Mouse (Mus musculus) heart, postnatal 25 days (tissue): ENCODE data around the gene Itga7. TPM values are rescaled to one million over a fixed set of nuclear protein-coding genes. Genes with fewer than 3 reads are reported as not detected.
"Not testable (repeated sequence)": the region's sequence is repeated elsewhere in the genome, so short reads cannot be mapped to it uniquely, and the experiment has no call there.

Source experiments
- DNase-seq: peaks from one replicate; pipeline ENCODE4 v3.0.0; 2022; ENCODE audit warnings: low spot score
- intact Hi-C: fragments of 180-260 bp; cut with DNase I; formaldehyde crosslinking; loops from one replicate; pipeline ENCODE4 v1.15.1; 2025
- total RNA-seq, 2 experiments: library from RNA; stranded (reverse); gene quantifications; 2 replicates each; pipeline ENCODE4 v1.2.3; 2021

The Itga7 gene
- total RNA-seq, 2 experiments from 2014 or later, result 165 to 176 TPM

- DNase-seq, result no peak
Measured at GRCm38 (mm10) chr10:128968341-128968749, 34.7 kb downstream of the Itga7 start.

DNA sequence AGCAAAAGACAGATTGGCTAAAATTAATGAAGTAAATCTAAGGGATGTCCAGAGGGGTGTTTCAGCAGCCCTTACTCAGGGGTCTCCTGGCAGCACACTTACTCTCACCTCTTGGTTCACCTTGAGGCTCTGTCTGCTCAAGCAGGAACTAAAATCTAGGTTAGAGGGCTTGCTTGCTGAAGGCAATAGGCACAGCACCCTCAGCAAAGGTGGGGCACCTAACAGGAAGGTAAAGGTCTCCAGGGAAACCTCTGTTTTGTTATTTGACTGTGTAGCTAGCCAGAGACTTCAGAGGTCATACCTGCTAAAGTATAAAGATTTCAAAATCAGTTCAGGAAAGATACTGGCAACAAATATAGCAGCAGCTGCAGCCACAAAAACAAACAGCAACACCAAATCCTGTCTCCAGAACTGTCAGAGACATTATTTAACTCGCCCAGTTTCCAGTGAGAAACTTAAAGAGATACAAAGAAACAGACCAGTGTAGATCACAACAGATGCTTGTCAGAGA, 37.2 kb downstream of the Itga7 start:
- DNase-seq, result no peak
- intact Hi-C loops, result loop anchor here (10.0 kb wide), 1 partner anchor 126 kb away; no protein-coding TSS in a partner anchor

More at GRCm38 (mm10) chr10:128968341-128968749, 34.7 kb downstream of the Itga7 start:
- intact Hi-C loops, result no loop called here

DNA sequence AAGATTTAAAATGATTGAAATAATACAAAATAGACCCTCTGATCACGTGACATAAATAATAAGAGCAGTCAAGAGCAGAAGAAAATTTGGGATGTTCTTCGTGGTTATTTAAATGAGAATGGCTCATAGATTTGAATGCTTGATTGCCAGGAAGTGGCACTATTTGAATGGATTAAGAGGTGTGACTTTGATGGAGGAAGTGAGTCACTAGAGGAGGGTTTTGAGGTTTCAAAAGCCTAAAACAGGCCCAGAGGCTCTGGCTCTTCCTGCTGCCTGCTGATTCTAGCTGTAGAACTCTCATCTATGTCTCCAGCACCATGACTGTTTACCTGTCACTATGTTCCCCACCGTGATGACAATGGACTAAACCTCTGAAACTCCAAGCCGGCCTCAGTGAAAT, 39.2 kb downstream of the Itga7 start:
- intact Hi-C loops, result loop anchor here (10.0 kb wide), 1 partner anchor 128 kb away; no protein-coding TSS in a partner anchor
- no peak for DNase-seq

DNA sequence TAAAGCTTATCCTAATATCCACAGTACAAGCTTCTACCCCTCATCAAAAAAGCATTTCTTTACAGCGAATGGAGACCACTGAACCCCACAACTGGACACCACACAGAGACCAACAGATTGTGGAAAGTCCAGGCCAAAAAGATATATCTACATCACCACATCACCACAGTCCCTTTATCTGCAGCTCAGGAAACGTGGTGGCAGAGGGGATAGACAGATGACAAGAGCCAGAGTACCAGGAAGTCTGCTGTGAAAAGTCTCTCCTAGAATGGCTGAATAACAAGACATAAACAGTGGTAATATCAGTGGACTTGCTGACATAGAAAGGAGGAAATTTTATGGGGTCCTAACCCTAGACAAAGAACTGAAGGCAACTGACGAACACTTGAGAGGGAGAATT, 42.8 kb downstream of the Itga7 start:
- intact Hi-C loops, result loop anchor here (5.0 to 10.0 kb wide), 2 partner anchors 64 to 132 kb away; no protein-coding TSS in a partner anchor
- no peak for DNase-seq

- no peak for DNase-seq
- intact Hi-C loops, result loop anchor here (5.0 to 10.0 kb wide), 2 partner anchors 65 to 133 kb away; no protein-coding TSS in a partner anchor
Measured at GRCm38 (mm10) chr10:128977522-128978114, 44.0 kb downstream of the Itga7 start.

- intact Hi-C loops, result no loop called here
- no peak for DNase-seq
Measured at GRCm38 (mm10) chr10:128980644-128981365, 47.2 kb downstream of the Itga7 start.

- DNase-seq, intact Hi-C loops: not testable (repeated sequence)
Measured at GRCm38 (mm10) chr10:128989131-128989530, 55.5 kb downstream of the Itga7 start, which contains the start of gene Olfr9. Olfr9 (plus strand) TSS chr10:128989431.

DNA sequence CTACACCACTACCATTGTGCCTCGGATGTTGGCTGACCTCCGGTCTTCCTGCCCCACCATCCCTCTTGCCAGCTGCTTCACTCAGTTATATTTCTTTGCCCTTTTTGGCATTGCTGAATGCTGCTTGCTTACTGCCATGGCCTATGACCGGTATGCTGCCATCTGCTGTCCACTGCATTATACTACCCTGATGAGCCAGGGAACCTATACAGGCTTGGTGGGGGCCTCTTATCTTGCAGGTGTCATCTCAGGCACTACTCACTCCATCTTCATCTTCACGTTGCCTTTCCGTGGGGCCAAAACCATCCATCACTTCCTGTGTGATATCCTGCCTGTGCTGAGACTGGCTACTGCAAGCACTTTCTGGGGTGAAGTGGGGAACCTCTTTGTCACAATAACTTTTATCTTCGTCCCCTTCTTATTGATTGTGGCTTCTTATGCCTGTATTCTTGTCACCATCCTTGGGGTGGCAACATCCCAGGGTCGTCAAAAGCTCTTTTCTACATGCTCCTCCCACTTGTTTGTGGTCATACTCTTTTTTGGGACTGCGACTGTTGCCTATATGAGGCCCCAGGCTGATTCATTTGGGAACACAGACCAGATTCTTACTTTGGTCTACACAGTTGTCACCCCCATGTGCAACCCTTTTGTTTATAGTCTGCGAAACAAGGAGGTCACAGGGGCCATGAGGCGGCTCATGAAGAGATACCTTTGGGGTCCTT, 56.7 kb downstream of the Itga7 start:
- DNase-seq, intact Hi-C loops: not testable (repeated sequence)

- intact Hi-C loops, result no loop called here
- no peak for DNase-seq
Measured at GRCm38 (mm10) chr10:128990994-128991393, 57.4 kb downstream of the Itga7 start.

DNA sequence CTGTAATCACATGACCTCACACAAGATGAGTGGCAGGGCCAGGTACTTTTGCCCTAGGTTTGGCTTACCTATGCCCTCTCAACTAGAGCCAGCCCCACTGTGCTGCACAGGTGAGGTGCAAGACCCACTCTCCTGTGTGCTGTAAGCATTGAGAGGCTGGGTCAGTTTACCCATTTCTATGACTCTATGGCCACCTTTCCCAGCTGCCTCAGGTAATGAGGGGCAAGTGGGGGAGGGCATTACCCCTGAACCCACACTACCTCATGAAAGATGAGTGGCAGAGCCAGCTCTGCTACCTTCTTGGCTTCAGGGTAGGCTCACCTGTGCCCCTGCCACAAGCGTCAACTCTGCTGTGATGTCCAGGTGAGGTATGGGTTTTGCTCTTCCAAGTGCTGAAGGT, 62.2 kb downstream of the Itga7 start:
- DNase-seq, result no peak
- intact Hi-C loops, result no loop called here

DNA sequence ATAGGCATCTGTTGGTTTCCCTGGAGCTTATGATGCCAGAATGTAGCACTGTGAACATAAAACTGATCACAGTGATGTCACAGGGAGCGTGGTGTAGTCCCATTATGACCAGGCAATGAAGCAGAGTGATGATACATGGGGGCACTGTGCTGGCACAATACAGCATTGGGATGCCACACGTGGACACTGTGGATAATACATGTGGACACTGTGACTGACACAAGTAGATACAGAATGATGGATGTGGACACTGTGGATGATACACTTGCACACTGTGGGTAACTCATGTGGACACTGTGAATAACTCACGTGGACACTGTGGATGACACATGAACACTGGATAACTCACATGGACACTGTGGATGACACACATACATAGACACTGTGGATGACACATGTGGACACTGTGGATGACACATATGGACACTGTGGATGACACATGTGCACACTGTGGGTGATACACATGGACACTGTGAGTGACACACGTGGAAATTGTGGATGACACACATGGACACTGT, 63.0 kb downstream of the Itga7 start:
- intact Hi-C loops, result no loop called here
- DNase-seq, result no peak

GRCm38 (mm10) chr10:129004032-129004920, 70.7 kb downstream of the Itga7 start:
- DNase-seq, result no peak
- intact Hi-C loops, result no loop called here

Other genes starting within 250 kb of the Itga7 start
- gene Rab5b, start 237.6 kb upstream of the Itga7 start, total RNA-seq, result 10 to 100 TPM; 68.9 to 72.5 TPM
- under 1 TPM; 0.49 to 0.89 TPM for gene Pmel, start 229.6 kb upstream of the Itga7 start, total RNA-seq
- 10 to 100 TPM; 12.7 to 15.7 TPM for gene Cdk2, start 228.8 kb upstream of the Itga7 start, total RNA-seq
- 10 to 100 TPM; 11.7 to 11.9 TPM for gene Dgka, start 189.0 kb upstream of the Itga7 start, total RNA-seq
- 1 to 10 TPM; 6.8 to 8.6 TPM for gene Pym1, start 185.9 kb upstream of the Itga7 start, total RNA-seq
- 1 to 10 TPM; 3.1 to 3.2 TPM for gene Mmp19, start 142.9 kb upstream of the Itga7 start, total RNA-seq
- 10 to 100 TPM; 31.8 to 38.2 TPM for gene Dnajc14, start 129.8 kb upstream of the Itga7 start, total RNA-seq
- gene Tmem198b, start 129.4 kb upstream of the Itga7 start, total RNA-seq, result 1 to 10 TPM; 5.8 to 6.4 TPM
- gene Sarnp, start 116.5 kb upstream of the Itga7 start, total RNA-seq, result 10 to 100 TPM; 38.7 to 44.0 TPM
- 1 to 10 TPM; 7.6 to 9.2 TPM for gene Ormdl2, start 112.2 kb upstream of the Itga7 start, total RNA-seq
- 1 to 10 TPM; 2.3 to 2.6 TPM for gene Gdf11, start 42.1 kb upstream of the Itga7 start, total RNA-seq
- 100 to 1,000 TPM; 110 to 123 TPM for gene Cd63, start 32.8 kb upstream of the Itga7 start, total RNA-seq
- gene Rdh5, start 10.9 kb upstream of the Itga7 start, total RNA-seq, result 1 to 10 TPM; 5.0 to 7.9 TPM
- gene Bloc1s1, start 9.8 kb upstream of the Itga7 start, total RNA-seq, result 100 to 1,000 TPM; 183 to 185 TPM
- not detected for gene Mettl7b, start 27.2 kb downstream of the Itga7 start, total RNA-seq
- not detected for gene Olfr9, start 55.6 kb downstream of the Itga7 start, total RNA-seq
- gene Olfr763, start 77.0 kb downstream of the Itga7 start, total RNA-seq, result not detected
- not detected for gene Olfr764-ps1, start 106.1 kb downstream of the Itga7 start, total RNA-seq
- gene Olfr765, start 116.2 kb downstream of the Itga7 start, total RNA-seq, result not detected
- gene Olfr766-ps1, start 135.2 kb downstream of the Itga7 start, total RNA-seq, result not detected
- gene Olfr767, start 149.1 kb downstream of the Itga7 start, total RNA-seq, result not detected
- not detected for gene Olfr768, start 165.6 kb downstream of the Itga7 start, total RNA-seq
- gene Olfr769, start 184.0 kb downstream of the Itga7 start, total RNA-seq, result not detected
- gene Olfr770, start 205.2 kb downstream of the Itga7 start, total RNA-seq, result not detected
- gene Olfr771, start 230.9 kb downstream of the Itga7 start, total RNA-seq, result not detected
- gene Olfr772, start 244.1 kb downstream of the Itga7 start, total RNA-seq, result not detected